Mouse (Mus musculus) kidney, adult 2 months (tissue): Measurements from ENCODE around the gene Plekha7. TPM values are rescaled to one million over a fixed set of nuclear protein-coding genes. Genes with fewer than 3 reads are reported as not detected.

Experiments used
- DNase-seq: peaks from one replicate; pipeline ENCODE4 v3.0.0; 2021
- H3K27ac ChIP-seq: fragments of 200-500 bp; 2 replicates; pipeline ENCODE4 v1.5.1; 2012; ENCODE audit warnings: low read depth, low read length, control low read depth, inconsistent platforms; ENCODE audit not compliant: insufficient read depth
- H3K27me3 ChIP-seq: fragments of 200-500 bp; replicated peaks from 2 replicates; pipeline ENCODE4 v1.6.1; 2012; ENCODE audit warnings: mild to moderate bottlenecking, moderate library complexity, low read length, inconsistent platforms; ENCODE audit not compliant: control insufficient read depth, insufficient read depth
- H3K36me3 ChIP-seq: fragments of 200-500 bp; 2 replicates; pipeline ENCODE4 v1.6.1; 2012; ENCODE audit warnings: mild to moderate bottlenecking, moderate library complexity, low read length, inconsistent platforms; ENCODE audit not compliant: control insufficient read depth, insufficient read depth
- H3K4me1 ChIP-seq: fragments of 200-500 bp; 2 replicates; pipeline ENCODE4 v1.6.1; 2011; ENCODE audit warnings: low read length; ENCODE audit not compliant: control insufficient read depth, insufficient read depth
- H3K4me3 ChIP-seq: fragments of 200-500 bp; 2 replicates; pipeline ENCODE4 v1.5.1; 2011; ENCODE audit warnings: mild to moderate bottlenecking, low read depth, low read length, control low read depth; ENCODE audit not compliant: insufficient read depth
- CTCF ChIP-seq: fragments of 200-500 bp; conservative IDR thresholded peaks from 2 replicates; pipeline ENCODE4 v1.5.1; 2011; ENCODE audit warnings: low read depth, mild to moderate bottlenecking, control low read depth, low read length, moderate library complexity, mixed read lengths; ENCODE audit not compliant: insufficient read depth, insufficient read length
- POLR2A ChIP-seq: fragments of 200-500 bp; IDR thresholded peaks from one replicate; pipeline ENCODE4 v1.6.1; 2011; ENCODE audit warnings: low read depth, low read length, control low read depth
- WGBS: fragments of 180-500 bp; shearing (Covaris S2); methylation state at CpG from one replicate; pipeline ENCODE4 v1.1.7; 2018; 5-methylcytosine and 5-hydroxymethylcytosine counted together
- polyA plus RNA-seq: library from polyadenylated mRNA; depleted of rRNA; stranded (reverse); fragments of >200 nt; gene quantifications from 2 replicates; pipeline ENCODE4 v1.2.3, GENCODE M21; 2012

The Plekha7 gene
- polyA plus RNA-seq, 1 experiment: 29.5 TPM

DNA sequence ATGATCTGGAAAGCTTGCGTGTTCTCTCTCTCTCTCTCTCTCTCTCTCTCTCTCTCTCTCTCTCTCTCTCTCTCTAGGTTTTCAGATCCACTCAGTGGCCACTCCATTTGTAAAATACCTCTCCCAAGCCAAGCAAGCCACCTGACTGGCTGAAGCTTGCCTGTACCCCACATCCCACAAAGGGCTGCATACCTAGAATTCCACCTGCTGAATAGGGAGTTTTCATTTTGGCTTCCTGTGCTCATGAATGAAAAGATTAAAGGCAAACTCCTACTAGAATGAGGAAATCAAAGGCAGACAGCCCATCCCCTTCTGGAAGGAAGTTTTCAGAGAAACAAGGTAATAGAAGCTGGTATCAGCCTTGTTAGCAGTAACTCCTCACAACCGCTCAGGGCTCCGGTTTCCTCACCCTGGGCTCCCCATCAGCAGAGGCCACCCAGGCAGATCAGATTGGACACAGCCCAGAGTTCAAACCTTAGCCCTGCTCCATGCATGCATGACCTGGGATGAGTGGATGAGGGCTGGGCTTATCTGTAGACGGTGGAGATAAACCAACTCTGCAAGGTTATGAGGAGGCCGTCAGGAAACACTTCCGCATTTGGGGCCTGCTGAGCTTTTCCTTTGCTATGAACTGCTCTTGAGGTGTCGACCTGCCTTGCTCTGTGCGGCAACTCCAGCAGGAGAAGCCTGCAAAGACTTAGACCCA, 111.0 kb downstream of the Plekha7 start:
- WGBS: 50% methylated on average over 8 of the region's 8 CpGs
- no peak for TF ChIP-seq POLR2A
- TF ChIP-seq CTCF: no peak
- Histone ChIP-seq H3K27ac (no peak overlapping the region), H3K4me3 (no peak overlapping the region), H3K27me3 (no peaks in the 10 kb centered on the region), H3K4me1 (peaks cover 43% of the 10 kb centered on the region), H3K36me3 (no peaks in the 10 kb centered on the region)
- DNase-seq: peak; percentile 21

- TF ChIP-seq POLR2A: no peak
- no peak for TF ChIP-seq CTCF
- no peak for DNase-seq
- peaks cover 41% of the 10 kb centered on the region for H3K4me1 ChIP-seq
- 72% methylated on average over 7 of the region's 7 CpGs for WGBS
- H3K36me3 ChIP-seq: no peaks in the 10 kb centered on the region
- no peaks in the 10 kb centered on the region for H3K27me3 ChIP-seq
- no peak overlapping the region for H3K4me3 ChIP-seq
- no peak overlapping the region for H3K27ac ChIP-seq
These were observed 113.2 kb downstream of the Plekha7 start for GRCm38 (mm10) chr7:116194996-116195395.

DNA sequence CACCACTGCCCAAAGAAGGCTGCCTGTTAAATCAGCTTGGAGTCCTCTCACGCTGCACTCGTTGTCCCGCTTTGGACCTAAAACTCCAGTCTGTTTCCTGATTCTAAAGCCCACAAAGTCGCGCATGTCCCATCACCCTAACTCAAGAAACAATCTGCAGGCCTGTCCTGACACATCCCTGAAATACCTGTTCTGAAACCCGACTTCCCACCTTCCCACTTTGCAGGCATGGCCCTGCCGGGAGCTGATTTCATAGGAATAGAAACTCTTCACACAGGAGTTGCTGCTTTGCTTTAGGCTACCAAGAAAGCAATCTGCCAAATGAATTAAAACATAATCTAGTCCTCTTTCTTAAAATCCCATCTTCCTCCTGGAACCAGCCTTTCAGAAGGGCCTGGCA, 115.2 kb downstream of the Plekha7 start:
- Histone ChIP-seq H3K4me1 (peaks cover 32% of the 10 kb centered on the region), H3K4me3 (no peak overlapping the region), H3K27me3 (no peaks in the 10 kb centered on the region), H3K36me3 (no peaks in the 10 kb centered on the region), H3K27ac (no peak overlapping the region)
- TF ChIP-seq CTCF (no peak), POLR2A (no peak)
- 87% methylated on average over 7 of the region's 7 CpGs for WGBS
- no peak for DNase-seq

DNA sequence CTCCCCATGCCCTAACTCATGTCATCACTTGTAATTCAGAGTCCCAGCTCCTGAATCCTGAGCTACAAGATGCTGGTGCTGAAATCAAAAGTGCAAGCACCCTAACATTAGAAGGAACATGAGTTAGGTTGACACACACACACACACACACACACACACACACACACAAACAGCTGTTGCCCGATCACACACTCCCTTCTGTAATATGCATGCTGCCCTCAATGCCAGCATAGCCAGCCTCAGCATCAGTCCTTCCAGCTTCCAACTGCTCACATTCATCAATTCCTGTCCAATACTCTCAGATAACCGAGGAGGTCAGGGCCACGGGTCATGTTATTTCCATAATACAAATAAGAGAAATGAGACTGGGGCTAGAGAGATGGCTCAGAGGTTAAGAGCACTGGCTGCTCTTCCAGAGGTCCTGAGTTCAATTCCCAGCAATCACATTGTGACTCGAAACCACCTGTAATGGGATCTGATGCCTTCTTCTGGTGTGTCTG, 116.0 kb downstream of the Plekha7 start:
- no peak for DNase-seq
- no peak overlapping the region for H3K4me3 ChIP-seq
- no peak overlapping the region for H3K27ac ChIP-seq
- no peaks in the 10 kb centered on the region for H3K27me3 ChIP-seq
- no peaks in the 10 kb centered on the region for H3K36me3 ChIP-seq
- TF ChIP-seq CTCF: no peak
- TF ChIP-seq POLR2A: no peak
- peaks cover 24% of the 10 kb centered on the region for H3K4me1 ChIP-seq
- WGBS: 61% methylated on average over 4 of the region's 4 CpGs

GRCm38 (mm10) chr7:116191138-116191537, 117.0 kb downstream of the Plekha7 start:
- TF ChIP-seq POLR2A (no peak), CTCF (no peak)
- 30% methylated on average over 3 of the region's 3 CpGs for WGBS
- DNase-seq: peak; percentile 22
- Histone ChIP-seq H3K27ac (no peak overlapping the region), H3K36me3 (no peaks in the 10 kb centered on the region), H3K4me3 (no peak overlapping the region), H3K27me3 (no peaks in the 10 kb centered on the region), H3K4me1 (peaks cover 17% of the 10 kb centered on the region; the same call in 1 of the 2 replicates)

DNA sequence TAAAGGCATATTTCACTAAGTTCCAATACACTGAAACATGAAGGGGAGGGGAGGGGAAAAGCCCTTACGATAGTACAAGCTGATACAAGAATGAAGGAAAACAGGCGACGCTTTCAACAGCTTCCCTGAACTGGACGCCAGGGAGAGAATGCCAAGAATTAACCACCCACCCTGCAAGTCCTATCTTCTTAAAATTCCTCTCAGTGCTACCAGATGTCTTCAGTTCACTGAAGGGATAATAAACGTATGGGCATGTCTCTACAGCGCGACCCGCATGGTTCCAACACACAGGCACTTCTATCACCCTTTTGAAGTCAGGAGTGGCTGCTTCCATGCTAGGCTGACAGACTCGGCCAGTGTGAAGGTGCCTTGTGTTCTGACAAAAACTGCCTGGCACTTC, 118.5 kb downstream of the Plekha7 start:
- DNase-seq: no peak
- 55% methylated on average over 9 of the region's 9 CpGs for WGBS
- TF ChIP-seq POLR2A (no peak), CTCF (no peak)

GRCm38 (mm10) chr7:116188391-116188790, 119.8 kb downstream of the Plekha7 start:
- Histone ChIP-seq H3K27ac (no peak overlapping the region), H3K27me3 (no peaks in the 10 kb centered on the region), H3K4me3 (no peak overlapping the region), H3K4me1 (peaks cover 13% of the 10 kb centered on the region; the same call in 1 of the 2 replicates), H3K36me3 (no peaks in the 10 kb centered on the region)
- TF ChIP-seq POLR2A: no peak
- TF ChIP-seq CTCF: no peak
- 89% methylated on average over 5 of the region's 5 CpGs for WGBS
- no peak for DNase-seq

More for the DNA sequence above, 118.5 kb downstream of the Plekha7 start:
- H3K4me1 ChIP-seq: peaks cover 11% of the 10 kb centered on the region; the same call in 1 of the 2 replicates
- H3K4me3 ChIP-seq: no peak overlapping the region
- no peaks in the 10 kb centered on the region for H3K36me3 ChIP-seq
- H3K27ac ChIP-seq: no peak overlapping the region
- H3K27me3 ChIP-seq: no peaks in the 10 kb centered on the region

GRCm38 (mm10) chr7:116187521-116187920, 120.7 kb downstream of the Plekha7 start:
- no peak for TF ChIP-seq POLR2A
- TF ChIP-seq CTCF: no peak
- WGBS: 67% methylated on average over 3 of the region's 3 CpGs
- Histone ChIP-seq H3K27me3 (no peaks in the 10 kb centered on the region), H3K36me3 (no peaks in the 10 kb centered on the region), H3K27ac (no peak overlapping the region), H3K4me3 (no peak overlapping the region), H3K4me1 (peaks cover 13% of the 10 kb centered on the region; the same call in 1 of the 2 replicates)
- DNase-seq: no peak
